Mouse (Mus musculus) Patski (cell line): ENCODE data around the gene Arhgap10. TPM values are rescaled to one million over a fixed set of nuclear protein-coding genes. Genes with fewer than 3 reads are reported as not detected.
A peak's percentile ranks its signal among the peaks of the same experiment; 100 is the strongest.

Experiments
- ATAC-seq: fragments of 100-300 bp; one replicate; pipeline ENCODE4 v1.8.0; 2021
- CTCF ChIA-PET: fragments of 350-600 bp; sonication (Branson Sonifier 250); formaldehyde crosslinking; loops from one replicate; lab custom pipeline; 2022; ENCODE audit warnings: inconsistent platforms; lab: Charles Lee
- POLR2A ChIA-PET: fragments of 350-600 bp; sonication (Branson Sonifier 250); formaldehyde crosslinking; loops from one replicate; lab custom pipeline; 2022; ENCODE audit warnings: antibody characterized with exemption, inconsistent platforms; lab: Charles Lee
- DNase-seq: peaks from one replicate; pipeline ENCODE4 v3.0.0-alpha.2; 2011; ENCODE audit warnings: low read depth, low spot score
- H3K27me3 ChIP-seq: fragments of 371-371 bp; one replicate; pipeline ENCODE4 v1.5.1; 2021
- CTCF ChIP-seq: fragments of 100-300 bp; IDR thresholded peaks from one replicate; pipeline ENCODE4 v1.5.1; 2021
- in situ Hi-C: fragments of 300-500 bp; cut with MboI; formaldehyde crosslinking; loops from 3 replicates; pipeline ENCODE4 v1.11.1; 2018; ENCODE audit warnings: low pct_unique_long_range_greater_than_20kb, mixed read lengths
- polyA plus RNA-seq: library from polyadenylated mRNA; unstranded; gene quantifications from one replicate; pipeline ENCODE4 v1.2.3, GENCODE M21; 2021

Gene Arhgap10
- polyA plus RNA-seq, 1 experiment from 2014 or later: 45.5 TPM

- CTCF ChIA-PET: no interaction called here
- no peak for TF ChIP-seq CTCF
- POLR2A ChIA-PET: interaction anchor here (1.3 kb wide), 1 partner anchor 30 kb away, joined by 6 read pairs; no protein-coding TSS in a partner anchor
- H3K27me3 ChIP-seq: no peaks in the 10 kb centered on the region
- DNase-seq (no peak), ATAC-seq (peak; percentile 59)
- in situ Hi-C loops: loop anchor here (10.0 kb wide), 1 partner anchor 94 kb away; no protein-coding TSS in a partner anchor
Measured at GRCm38 (mm10) chr8:77518201-77519115, 705 bp upstream of the Arhgap10 start.

GRCm38 (mm10) chr8:77516845-77517244 is 908 bp downstream of the Arhgap10 start:
- DNase-seq (no peak), ATAC-seq (peak; percentile 5)
- POLR2A ChIA-PET: interaction anchor here (0.9 to 2.4 kb wide), 7 partner anchors 10 to 97 kb away, joined by 3 to 6 read pairs (median 4); no protein-coding TSS in a partner anchor
- no peak for TF ChIP-seq CTCF
- in situ Hi-C loops: loop anchor here (10.0 kb wide), 1 partner anchor 92 kb away; no protein-coding TSS in a partner anchor
- H3K27me3 ChIP-seq: no peaks in the 10 kb centered on the region
- CTCF ChIA-PET: interaction anchor here (0.8 to 1.3 kb wide), 5 partner anchors 9 to 115 kb away, joined by 3 to 4 read pairs (median 3); no protein-coding TSS in a partner anchor

- POLR2A ChIA-PET: interaction anchor here (2.4 kb wide), 1 partner anchor 9 kb away, joined by 5 read pairs; no protein-coding TSS in a partner anchor
- in situ Hi-C loops: loop anchor here (10.0 kb wide), 1 partner anchor 91 kb away; no protein-coding TSS in a partner anchor
- no peaks in the 10 kb centered on the region for H3K27me3 ChIP-seq
- no peak for DNase-seq
- no peak for TF ChIP-seq CTCF
- CTCF ChIA-PET: no interaction called here
- ATAC-seq: no peak
Measured at GRCm38 (mm10) chr8:77515786-77516185, 2.0 kb downstream of the Arhgap10 start.

GRCm38 (mm10) chr8:77515201-77515600 is 2.6 kb downstream of the Arhgap10 start:
- DNase-seq (no peak), ATAC-seq (no peak)
- POLR2A ChIA-PET: no interaction called here
- H3K27me3 ChIP-seq: no peaks in the 10 kb centered on the region
- CTCF ChIA-PET: no interaction called here
- in situ Hi-C loops: loop anchor here (10.0 kb wide), 1 partner anchor 90 kb away; no protein-coding TSS in a partner anchor
- no peak for TF ChIP-seq CTCF

GRCm38 (mm10) chr8:77511750-77512493 is 5.8 kb downstream of the Arhgap10 start:
- ChIA-PET CTCF (interaction anchor here (0.9 kb wide), 1 partner anchor 92 kb away, joined by 4 read pairs; no protein-coding TSS in a partner anchor), POLR2A (interaction anchor here (0.6 to 0.7 kb wide), 2 partner anchors 91 to 109 kb away, joined by 4 to 5 read pairs; no protein-coding TSS in a partner anchor)
- no peak for DNase-seq
- ATAC-seq: no peak
- in situ Hi-C loops: loop anchor here (10.0 kb wide), 1 partner anchor 87 kb away; no protein-coding TSS in a partner anchor
- no peaks in the 10 kb centered on the region for H3K27me3 ChIP-seq
- no peak for TF ChIP-seq CTCF

GRCm38 (mm10) chr8:77510426-77510825 is 7.3 kb downstream of the Arhgap10 start:
- peak; percentile 29 for ATAC-seq
- TF ChIP-seq CTCF: no peak
- H3K27me3 ChIP-seq: no peaks in the 10 kb centered on the region
- in situ Hi-C loops: loop anchor here (10.0 kb wide), 1 partner anchor 86 kb away; no protein-coding TSS in a partner anchor
- CTCF ChIA-PET: interaction anchor here (0.7 kb wide), 1 partner anchor 33 kb away, joined by 3 read pairs; no protein-coding TSS in a partner anchor
- no peak for DNase-seq
- POLR2A ChIA-PET: no interaction called here

GRCm38 (mm10) chr8:77509044-77509443 is 8.7 kb downstream of the Arhgap10 start:
- ATAC-seq (no peak), DNase-seq (no peak)
- no peaks in the 10 kb centered on the region for H3K27me3 ChIP-seq
- TF ChIP-seq CTCF: no peak
- in situ Hi-C loops: no loop called here
- POLR2A ChIA-PET: interaction anchor here (0.6 kb wide), 2 partner anchors 124 to 1080 kb away, joined by 3 to 5 read pairs; no protein-coding TSS in a partner anchor
- CTCF ChIA-PET: no interaction called here

- CTCF ChIA-PET: interaction anchor here (0.9 to 1.8 kb wide), 6 partner anchors 13 to 88 kb away, joined by 3 to 6 read pairs (median 3); no protein-coding TSS in a partner anchor
- in situ Hi-C loops: no loop called here
- DNase-seq: no peak
Measured at GRCm38 (mm10) chr8:77507510-77508035, 10.2 kb downstream of the Arhgap10 start.

GRCm38 (mm10) chr8:77506539-77506938 is 11.2 kb downstream of the Arhgap10 start:
- in situ Hi-C loops: no loop called here
- TF ChIP-seq CTCF: no peak
- no peaks in the 10 kb centered on the region for H3K27me3 ChIP-seq
- ChIA-PET POLR2A (interaction anchor here (1.0 to 1.4 kb wide), 2 partner anchors 10 to 18 kb away, joined by 5 read pairs; partner anchors contain the start of gene Arhgap10), CTCF (interaction anchor here (1.0 to 1.8 kb wide), 3 partner anchors 14 to 87 kb away, joined by 3 to 6 read pairs (median 3); no protein-coding TSS in a partner anchor)
- no peak for DNase-seq
- peak; percentile 23 for ATAC-seq

More at GRCm38 (mm10) chr8:77507510-77508035, 10.2 kb downstream of the Arhgap10 start:
- H3K27me3 ChIP-seq: no peaks in the 10 kb centered on the region
- TF ChIP-seq CTCF: no peak
- no peak for ATAC-seq
- POLR2A ChIA-PET: interaction anchor here (1.0 kb wide), 1 partner anchor 19 kb away, joined by 5 read pairs; no protein-coding TSS in a partner anchor
